Mouse (Mus musculus) small intestine, adult 2 months (tissue): ENCODE results near the gene Vdac2. TPM values are rescaled to one million over a fixed set of nuclear protein-coding genes. Genes with fewer than 3 reads are reported as not detected.
A peak's percentile ranks its signal among the peaks of the same experiment; 100 is the strongest.

Source experiments
- H3K27ac ChIP-seq: fragments of 200-500 bp; 2 replicates; pipeline ENCODE4 v1.5.1; 2012; ENCODE audit warnings: low read depth, low read length, control low read depth, inconsistent platforms; ENCODE audit not compliant: insufficient read depth
- H3K27me3 ChIP-seq: fragments of 200-500 bp; 2 replicates; pipeline ENCODE4 v1.6.1; 2012; ENCODE audit warnings: mild to moderate bottlenecking, moderate library complexity, low read length, inconsistent platforms; ENCODE audit not compliant: control insufficient read depth, insufficient read depth
- H3K36me3 ChIP-seq: fragments of 200-500 bp; 2 replicates; pipeline ENCODE4 v1.6.1; 2012; ENCODE audit warnings: mild to moderate bottlenecking, low read length, control low read depth, inconsistent platforms; ENCODE audit not compliant: control insufficient read depth, insufficient read depth
- H3K4me1 ChIP-seq: fragments of 200-500 bp; 2 replicates; pipeline ENCODE4 v1.6.1; 2012; ENCODE audit warnings: low read length, inconsistent platforms, mixed read lengths; ENCODE audit not compliant: control insufficient read depth, insufficient read depth, insufficient read length
- H3K4me3 ChIP-seq: fragments of 200-500 bp; 2 replicates; pipeline ENCODE4 v1.5.1; 2012; ENCODE audit warnings: low read depth, mild to moderate bottlenecking, control low read depth, inconsistent platforms, low read length, moderate library complexity
- CTCF ChIP-seq: fragments of 200-500 bp; IDR thresholded peaks from 2 replicates; pipeline ENCODE4 v1.5.1; 2012; ENCODE audit warnings: low read depth, mild to moderate bottlenecking, control low read depth, inconsistent platforms, low read length, moderate library complexity, mixed read lengths; ENCODE audit not compliant: insufficient replicate concordance, insufficient read length; ENCODE audit errors: extremely low read depth
- POLR2A ChIP-seq: fragments of 200-500 bp; IDR thresholded peaks from 2 replicates; pipeline ENCODE4 v1.6.1; 2012; ENCODE audit warnings: low read depth, mild to moderate bottlenecking, control low read depth, inconsistent platforms, low read length, moderate library complexity
- WGBS: fragments of 180-500 bp; shearing (Covaris S2); methylation state at CpG from one replicate; pipeline ENCODE4 v1.1.7; 2018; 5-methylcytosine and 5-hydroxymethylcytosine counted together
- polyA plus RNA-seq: library from polyadenylated mRNA; depleted of rRNA; stranded (reverse); fragments of >200 nt; gene quantifications from 2 replicates; pipeline ENCODE4 v1.2.3, GENCODE M21; 2012; rRNA removed

Vdac2 gene
- polyA plus RNA-seq, result 131 and 371 TPM in 2 replicates

- Histone ChIP-seq H3K4me3 (no peak within 1 kb of the TSS), H3K4me1 (peaks cover 50% of the 10 kb centered on the region), H3K36me3 (no peaks in the 10 kb centered on the region), H3K27ac (peak within 1 kb of the TSS; percentile 92), H3K27me3 (no peaks in the 10 kb centered on the region)
- WGBS, result 90% methylated on average over 2 of the region's 2 CpGs
- TF ChIP-seq POLR2A, result no peak
- no peak for TF ChIP-seq CTCF
These were observed at the start of gene Vdac2 for GRCm38 (mm10) chr14:21824938-21825337. TSS of gene Vdac2 (plus strand) at chr14:21825238.

GRCm38 (mm10) chr14:21776201-21776600 lies 48.8 kb upstream of the Vdac2 start:
- no peak for TF ChIP-seq CTCF
- TF ChIP-seq POLR2A, result no peak
- WGBS, result 74% methylated on average over 4 of the region's 4 CpGs
- peaks cover 33% of the 10 kb centered on the region for H3K36me3 ChIP-seq

GRCm38 (mm10) chr14:21786500-21786899 lies 38.5 kb upstream of the Vdac2 start:
- Histone ChIP-seq H3K4me1 (peaks cover 7% of the 10 kb centered on the region; the same call in 1 of the 2 replicates), H3K36me3 (peaks cover 36% of the 10 kb centered on the region), H3K4me3 (no peak overlapping the region), H3K27ac (no peak overlapping the region), H3K27me3 (no peaks in the 10 kb centered on the region)
- WGBS, result 95% methylated on average over 4 of the region's 4 CpGs
- no peak for TF ChIP-seq CTCF
- TF ChIP-seq POLR2A, result no peak

More at GRCm38 (mm10) chr14:21776201-21776600, 48.8 kb upstream of the Vdac2 start:
- Histone ChIP-seq H3K27ac (no peak overlapping the region), H3K27me3 (no peaks in the 10 kb centered on the region), H3K4me1 (peaks cover 6% of the 10 kb centered on the region; the same call in 1 of the 2 replicates), H3K4me3 (no peak overlapping the region)

GRCm38 (mm10) chr14:21787374-21787773 lies 37.7 kb upstream of the Vdac2 start:
- H3K36me3 ChIP-seq, result peaks cover 39% of the 10 kb centered on the region
- no peaks in the 10 kb centered on the region for H3K27me3 ChIP-seq
- H3K4me3 ChIP-seq, result no peak overlapping the region
- 90% methylated on average over 3 of the region's 3 CpGs for WGBS
- peaks cover 7% of the 10 kb centered on the region; the same call in 1 of the 2 replicates for H3K4me1 ChIP-seq
- no peak overlapping the region for H3K27ac ChIP-seq
- TF ChIP-seq POLR2A (no peak), CTCF (no peak)

- H3K27ac ChIP-seq, result no peak overlapping the region
- no peak for TF ChIP-seq CTCF
- no peak for TF ChIP-seq POLR2A
- 96% methylated on average over 5 of the region's 5 CpGs for WGBS
- H3K4me3 ChIP-seq, result no peak overlapping the region
- H3K27me3 ChIP-seq, result no peaks in the 10 kb centered on the region
- H3K36me3 ChIP-seq, result peaks cover 41% of the 10 kb centered on the region
- peaks cover 7% of the 10 kb centered on the region; the same call in 1 of the 2 replicates for H3K4me1 ChIP-seq
These were observed 36.9 kb upstream of the Vdac2 start for GRCm38 (mm10) chr14:21788121-21788520.

GRCm38 (mm10) chr14:21790585-21791251 lies 34.3 kb upstream of the Vdac2 start:
- H3K4me3 ChIP-seq, result no peak overlapping the region
- peaks cover 7% of the 10 kb centered on the region; the same call in 1 of the 2 replicates for H3K4me1 ChIP-seq
- H3K27ac ChIP-seq, result peak overlapping the region; percentile 80
- H3K27me3 ChIP-seq, result no peaks in the 10 kb centered on the region
- no peak for TF ChIP-seq POLR2A
- TF ChIP-seq CTCF, result no peak
- peaks cover 41% of the 10 kb centered on the region for H3K36me3 ChIP-seq
- WGBS, result 46% methylated on average over 9 of the region's 9 CpGs

GRCm38 (mm10) chr14:21791722-21792121 lies 33.3 kb upstream of the Vdac2 start:
- Histone ChIP-seq H3K4me3 (no peak overlapping the region), H3K4me1 (peaks cover 7% of the 10 kb centered on the region; the same call in 1 of the 2 replicates), H3K27me3 (no peaks in the 10 kb centered on the region), H3K27ac (no peak overlapping the region), H3K36me3 (peaks cover 33% of the 10 kb centered on the region)
- TF ChIP-seq POLR2A, result no peak
- TF ChIP-seq CTCF, result no peak
- WGBS, result 83% methylated on average over 4 of the region's 4 CpGs

GRCm38 (mm10) chr14:21792250-21792649 lies 32.8 kb upstream of the Vdac2 start:
- Histone ChIP-seq H3K4me3 (no peak overlapping the region), H3K4me1 (peaks cover 7% of the 10 kb centered on the region; the same call in 1 of the 2 replicates), H3K36me3 (peaks cover 32% of the 10 kb centered on the region), H3K27ac (no peak overlapping the region), H3K27me3 (no peaks in the 10 kb centered on the region)
- 95% methylated on average over 6 of the region's 6 CpGs for WGBS
- no peak for TF ChIP-seq CTCF
- no peak for TF ChIP-seq POLR2A
